Mouse (Mus musculus) forebrain, embryonic 11.5 days (tissue): ENCODE data around the gene Sema3e. TPM values are rescaled to one million over a fixed set of nuclear protein-coding genes. Genes with fewer than 3 reads are reported as not detected.

Experiments
- ATAC-seq: fragments of 200-750 bp; cut with Nextera tagmentation; replicated peaks from 2 replicates; pipeline ENCODE4 v1.8.0; 2017; ENCODE audit warnings: moderate TSS enrichment; ENCODE audit not compliant: low FRiP score
- DNase-seq: peaks from one replicate; pipeline ENCODE4 v3.0.0-alpha.2; 2017; ENCODE audit warnings: low spot score
- H3K27ac ChIP-seq: fragments of 300-500 bp; sonication (generic); 2 replicates; pipeline ENCODE4 v1.5.1; 2014; ENCODE audit warnings: low read depth, low read length
- H3K27me3 ChIP-seq: fragments of 300-500 bp; sonication (generic); 2 replicates; pipeline ENCODE4 v1.6.1; 2014; ENCODE audit warnings: mild to moderate bottlenecking, low read length, mixed read lengths; ENCODE audit not compliant: control insufficient read depth, insufficient read depth
- H3K36me3 ChIP-seq: fragments of 300-500 bp; sonication (generic); 2 replicates; pipeline ENCODE4 v1.6.1; 2014; ENCODE audit warnings: mild to moderate bottlenecking, low read length, moderate library complexity, mixed read lengths; ENCODE audit not compliant: control insufficient read depth, insufficient read depth
- H3K4me1 ChIP-seq: fragments of 300-500 bp; sonication (generic); replicated peaks from 2 replicates; pipeline ENCODE4 v1.6.1; 2014; ENCODE audit warnings: low read length, mixed read lengths; ENCODE audit not compliant: control insufficient read depth, insufficient read depth
- H3K4me2 ChIP-seq: fragments of 300-500 bp; sonication (generic); 2 replicates; pipeline ENCODE4 v1.6.1; 2014; ENCODE audit warnings: low read depth, mild to moderate bottlenecking, low read length, moderate library complexity, mixed read lengths; ENCODE audit not compliant: severe bottlenecking
- H3K4me3 ChIP-seq: fragments of 300-500 bp; sonication (generic); 2 replicates; pipeline ENCODE4 v1.5.1; 2014; ENCODE audit warnings: low read depth, low read length
- H3K9ac ChIP-seq: fragments of 300-500 bp; sonication (generic); 2 replicates; pipeline ENCODE4 v1.6.1; 2014; ENCODE audit warnings: low read length
- H3K9me3 ChIP-seq: fragments of 300-500 bp; sonication (generic); 2 replicates; pipeline ENCODE4 v1.6.1; 2016; ENCODE audit warnings: low read length, mixed read lengths; ENCODE audit not compliant: control insufficient read depth
- WGBS: fragments of 180-500 bp; shearing (Covaris S2); extraction: QIAGEN DNeasy Blood & Tissue Kit; methylation state at CpG from one replicate; pipeline ENCODE4 v1.1.7; 2014; 5-methylcytosine and 5-hydroxymethylcytosine counted together
- polyA plus RNA-seq: library from polyadenylated mRNA; unstranded; fragments of >200 nt; fragmentation: Nextera tagmentation; extraction: Ambion mirVana; gene quantifications from 2 replicates; pipeline ENCODE4 v1.2.1, GENCODE M21; 2014

The Sema3e gene
- polyA plus RNA-seq, 1 experiment from 2014 or later: 1.1 TPM

- no peak overlapping the region for H3K27ac ChIP-seq
- H3K4me1 ChIP-seq: no peaks in the 10 kb centered on the region
- H3K27me3 ChIP-seq: no peaks in the 10 kb centered on the region
- no peaks in the 10 kb centered on the region for H3K36me3 ChIP-seq
- no peak overlapping the region for H3K4me2 ChIP-seq
- DNase-seq (no peak), ATAC-seq (no peak)
- no peaks in the 10 kb centered on the region for H3K9me3 ChIP-seq
- H3K4me3 ChIP-seq: no peak overlapping the region
- no peak overlapping the region for H3K9ac ChIP-seq
- 43% methylated on average over 7 of the region's 7 CpGs for whole genome bisulfite sequencing
Measured at GRCm38 (mm10) chr5:14048660-14049059, 23.6 kb downstream of the Sema3e start.

GRCm38 (mm10) chr5:14054472-14054871 lies 29.4 kb downstream of the Sema3e start:
- no peaks in the 10 kb centered on the region for H3K4me1 ChIP-seq
- H3K9me3 ChIP-seq: no peaks in the 10 kb centered on the region
- no peak overlapping the region for H3K4me2 ChIP-seq
- H3K4me3 ChIP-seq: no peak overlapping the region
- H3K27ac ChIP-seq: no peak overlapping the region
- no peaks in the 10 kb centered on the region for H3K27me3 ChIP-seq
- ATAC-seq (no peak), DNase-seq (no peak)
- H3K9ac ChIP-seq: no peak overlapping the region
- H3K36me3 ChIP-seq: no peaks in the 10 kb centered on the region
- 76% methylated on average over 5 of the region's 5 CpGs for WGBS

- Histone ChIP-seq H3K9ac (no peak overlapping the region), H3K4me2 (no peak overlapping the region), H3K27ac (no peak overlapping the region), H3K27me3 (no peaks in the 10 kb centered on the region), H3K4me3 (no peak overlapping the region), H3K9me3 (no peaks in the 10 kb centered on the region), H3K4me1 (no peaks in the 10 kb centered on the region), H3K36me3 (no peaks in the 10 kb centered on the region)
- DNase-seq: no peak
- WGBS: 84% methylated on average over 4 of the region's 4 CpGs
- no peak for ATAC-seq
Measured at GRCm38 (mm10) chr5:14059895-14060553, 34.9 kb downstream of the Sema3e start.

- Histone ChIP-seq H3K4me1 (no peaks in the 10 kb centered on the region), H3K4me3 (no peak overlapping the region), H3K9me3 (no peaks in the 10 kb centered on the region), H3K27ac (no peak overlapping the region), H3K36me3 (no peaks in the 10 kb centered on the region), H3K4me2 (no peak overlapping the region), H3K27me3 (no peaks in the 10 kb centered on the region), H3K9ac (no peak overlapping the region)
- WGBS: 33% methylated on average over 4 of the region's 4 CpGs
- ATAC-seq (peak; percentile 92), DNase-seq (no peak)
Measured at GRCm38 (mm10) chr5:14062918-14063481, 37.9 kb downstream of the Sema3e start.

- Histone ChIP-seq H3K4me3 (no peak overlapping the region), H3K4me2 (no peak overlapping the region), H3K4me1 (no peaks in the 10 kb centered on the region), H3K9me3 (no peaks in the 10 kb centered on the region), H3K9ac (no peak overlapping the region), H3K36me3 (no peaks in the 10 kb centered on the region), H3K27ac (no peak overlapping the region), H3K27me3 (no peaks in the 10 kb centered on the region)
- no peak for ATAC-seq
- DNase-seq: no peak
- WGBS: 90% methylated on average over 3 of the region's 3 CpGs
Measured at GRCm38 (mm10) chr5:14073152-14073551, 48.1 kb downstream of the Sema3e start.

GRCm38 (mm10) chr5:14088100-14088499 lies 63.0 kb downstream of the Sema3e start:
- no peak overlapping the region for H3K4me3 ChIP-seq
- no peaks in the 10 kb centered on the region for H3K36me3 ChIP-seq
- no peak overlapping the region for H3K27ac ChIP-seq
- no peak for ATAC-seq
- H3K9ac ChIP-seq: no peak overlapping the region
- WGBS: 81% methylated on average over 2 of the region's 2 CpGs
- no peaks in the 10 kb centered on the region; the same call in 1 of the 2 replicates for H3K4me1 ChIP-seq
- no peak overlapping the region for H3K4me2 ChIP-seq
- no peak for DNase-seq
- H3K27me3 ChIP-seq: no peaks in the 10 kb centered on the region
- no peaks in the 10 kb centered on the region for H3K9me3 ChIP-seq

- ATAC-seq (no peak), DNase-seq (no peak)
- H3K9ac ChIP-seq: no peak overlapping the region
- H3K4me3 ChIP-seq: no peak overlapping the region
- H3K4me1 ChIP-seq: no peaks in the 10 kb centered on the region; the same call in 1 of the 2 replicates
- no peaks in the 10 kb centered on the region for H3K9me3 ChIP-seq
- no peaks in the 10 kb centered on the region for H3K36me3 ChIP-seq
- no peak overlapping the region for H3K27ac ChIP-seq
- no peaks in the 10 kb centered on the region for H3K27me3 ChIP-seq
- no peak overlapping the region for H3K4me2 ChIP-seq
- WGBS: 85% methylated on average over 9 of the region's 9 CpGs
Measured at GRCm38 (mm10) chr5:14089875-14090608, 65.0 kb downstream of the Sema3e start.

GRCm38 (mm10) chr5:14090609-14090969 lies 65.5 kb downstream of the Sema3e start:
- H3K4me3 ChIP-seq: no peak overlapping the region
- H3K27ac ChIP-seq: no peak overlapping the region
- DNase-seq (no peak), ATAC-seq (no peak)
- 92% methylated on average over 4 of the region's 4 CpGs for WGBS
- no peaks in the 10 kb centered on the region for H3K27me3 ChIP-seq
- H3K9ac ChIP-seq: no peak overlapping the region
- no peak overlapping the region for H3K4me2 ChIP-seq
- H3K4me1 ChIP-seq: no peaks in the 10 kb centered on the region; the same call in 1 of the 2 replicates
- no peaks in the 10 kb centered on the region for H3K9me3 ChIP-seq
- H3K36me3 ChIP-seq: no peaks in the 10 kb centered on the region
